Mouse (Mus musculus) neural tube, embryonic 15.5 days (tissue): ENCODE measurements around the gene Zmpste24. TPM values are rescaled to one million over a fixed set of nuclear protein-coding genes. Genes with fewer than 3 reads are reported as not detected.
A peak's percentile ranks its signal among the peaks of the same experiment; 100 is the strongest.

Experiments
- ATAC-seq: fragments of 200-750 bp; cut with Nextera tagmentation; 2 replicates; pipeline ENCODE4 v1.8.0; 2017; ENCODE audit warnings: mild to moderate bottlenecking, moderate TSS enrichment, moderate library complexity; ENCODE audit not compliant: low FRiP score
- H3K27ac ChIP-seq: fragments of 300-500 bp; sonication (generic); replicated peaks from 2 replicates; pipeline ENCODE4 v1.5.1; 2015; ENCODE audit warnings: mild to moderate bottlenecking, inconsistent platforms
- H3K27me3 ChIP-seq: fragments of 300-500 bp; sonication (generic); replicated peaks from 2 replicates; pipeline ENCODE4 v1.6.1; 2015; ENCODE audit warnings: inconsistent platforms
- H3K36me3 ChIP-seq: fragments of 300-500 bp; sonication (generic); 2 replicates; pipeline ENCODE4 v1.6.1; 2015; ENCODE audit warnings: inconsistent platforms
- H3K4me1 ChIP-seq: fragments of 300-500 bp; sonication (generic); 2 replicates; pipeline ENCODE4 v1.6.1; 2015; ENCODE audit warnings: inconsistent platforms
- H3K4me2 ChIP-seq: fragments of 300-500 bp; sonication (generic); 2 replicates; pipeline ENCODE4 v1.6.1; 2015; ENCODE audit warnings: inconsistent platforms, mild to moderate bottlenecking, moderate library complexity
- H3K4me3 ChIP-seq: fragments of 300-500 bp; sonication (generic); replicated peaks from 2 replicates; pipeline ENCODE4 v1.5.1; 2015; ENCODE audit warnings: mild to moderate bottlenecking, inconsistent platforms
- H3K9ac ChIP-seq: fragments of 300-500 bp; sonication (generic); replicated peaks from 2 replicates; pipeline ENCODE4 v1.6.1; 2015; ENCODE audit warnings: mild to moderate bottlenecking, inconsistent platforms
- H3K9me3 ChIP-seq: fragments of 300-500 bp; sonication (generic); replicated peaks from 2 replicates; pipeline ENCODE4 v1.6.1; 2016; ENCODE audit warnings: inconsistent platforms
- WGBS: fragments of 180-500 bp; shearing (Covaris S2); methylation state at CpG from one replicate; pipeline ENCODE4 v1.1.7; 2015; ENCODE audit warnings: mixed read lengths; 5-methylcytosine and 5-hydroxymethylcytosine counted together
- polyA plus RNA-seq: library from polyadenylated mRNA; unstranded; fragments of >200 nt; fragmentation: Nextera tagmentation; extraction: Ambion mirVana; gene quantifications from 2 replicates; pipeline ENCODE4 v1.2.1, GENCODE M21; 2015

The Zmpste24 gene
- polyA plus RNA-seq, 1 experiment from 2014 or later = 24.8 TPM

DNA sequence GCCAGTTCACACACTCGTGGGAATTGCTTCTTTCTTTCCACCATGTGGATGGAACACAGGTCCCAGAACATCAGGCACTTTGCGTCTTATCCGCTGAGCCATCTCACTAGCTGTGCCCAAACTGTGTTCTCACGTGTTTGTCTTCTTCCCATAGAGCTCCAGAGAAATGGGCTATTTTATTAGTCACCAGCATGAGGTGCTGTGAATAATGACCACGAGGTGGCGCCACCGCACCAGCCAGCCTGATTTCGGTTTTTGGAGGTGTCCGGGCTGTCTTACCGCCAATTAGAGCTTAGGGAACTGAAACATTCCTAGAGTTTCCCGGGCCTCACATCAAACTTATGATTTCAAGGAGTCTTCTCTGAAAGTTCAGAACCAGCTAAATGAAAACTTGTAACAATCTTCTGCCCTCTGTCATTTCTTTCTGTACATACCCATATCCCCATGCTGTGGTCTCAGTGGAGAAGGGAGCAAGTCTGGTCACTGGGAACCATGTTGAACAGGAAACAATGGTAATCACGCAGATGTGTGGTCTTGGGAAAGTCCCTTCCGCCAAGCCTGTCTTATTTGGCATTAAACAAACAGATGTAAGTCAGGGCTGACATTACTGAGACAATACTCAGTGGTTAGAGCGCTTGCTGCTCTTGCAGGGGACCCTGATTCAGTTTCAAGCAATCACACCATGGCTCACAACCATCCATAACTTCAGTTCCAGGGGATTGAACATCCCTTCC, 69.2 kb downstream of the Zmpste24 start:
- no peak overlapping the region for H3K27ac ChIP-seq
- H3K9me3 ChIP-seq = no peaks in the 10 kb centered on the region
- H3K4me1 ChIP-seq = no peaks in the 10 kb centered on the region
- no peaks in the 10 kb centered on the region for H3K36me3 ChIP-seq
- no peak overlapping the region for H3K4me3 ChIP-seq
- ATAC-seq = no peak
- H3K4me2 ChIP-seq = no peak overlapping the region
- no peaks in the 10 kb centered on the region for H3K27me3 ChIP-seq
- 31% methylated on average over 14 of the region's 14 CpGs for WGBS
- no peak overlapping the region for H3K9ac ChIP-seq

DNA sequence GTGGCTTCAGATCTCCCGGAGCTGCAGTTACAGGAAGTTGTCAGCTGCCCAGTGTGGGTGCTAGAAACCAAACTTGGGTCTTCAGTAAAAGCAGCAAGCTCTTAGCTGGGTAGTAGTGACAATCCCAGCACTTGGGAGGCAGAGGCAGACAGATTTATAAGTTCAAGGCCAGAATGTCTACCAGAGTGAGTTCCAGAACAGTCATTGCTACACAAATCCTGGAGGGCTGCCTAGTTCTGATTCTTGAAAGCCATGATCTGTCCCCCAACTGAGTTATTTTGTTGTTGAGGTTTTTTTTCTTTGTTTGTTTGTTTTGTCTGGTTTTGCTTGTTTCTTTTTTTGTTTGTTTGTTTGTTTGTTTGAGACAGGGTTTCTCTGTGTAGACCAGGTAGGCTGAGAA, 69.9 kb downstream of the Zmpste24 start:
- H3K27me3 ChIP-seq = no peaks in the 10 kb centered on the region
- H3K9ac ChIP-seq = no peak overlapping the region
- no peak overlapping the region for H3K27ac ChIP-seq
- H3K4me3 ChIP-seq = no peak overlapping the region
- no peaks in the 10 kb centered on the region for H3K36me3 ChIP-seq
- H3K4me1 ChIP-seq = no peaks in the 10 kb centered on the region
- no peaks in the 10 kb centered on the region for H3K9me3 ChIP-seq
- H3K4me2 ChIP-seq = no peak overlapping the region
- no peak for ATAC-seq
- 79% methylated on average over 1 of the region's 1 CpGs for WGBS

DNA sequence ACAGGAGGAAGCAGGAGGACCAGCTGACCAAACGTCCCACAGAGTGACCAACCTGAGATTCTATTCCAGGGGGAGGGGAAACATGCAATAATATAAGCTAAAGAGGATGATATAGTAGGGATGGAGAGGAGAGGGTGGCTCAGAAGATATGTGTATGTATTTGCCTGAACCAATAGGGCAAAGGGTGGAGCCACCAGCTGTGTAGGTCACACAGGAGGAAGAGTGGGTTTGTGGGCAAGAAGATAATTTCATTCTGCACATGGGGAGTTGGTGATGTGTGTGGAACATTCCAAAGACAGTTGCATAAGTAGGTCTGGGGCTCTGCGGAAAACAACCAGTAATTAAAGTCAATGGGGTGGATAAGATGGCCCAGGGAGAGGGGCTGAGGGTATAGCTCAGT, 72.4 kb downstream of the Zmpste24 start:
- no peak overlapping the region for H3K9ac ChIP-seq
- WGBS = 52% methylated on average over 2 of the region's 2 CpGs

GRCm38 (mm10) chr4:121023941-121024340, 74.1 kb downstream of the Zmpste24 start:
- Histone ChIP-seq H3K27ac (no peak overlapping the region), H3K4me2 (no peak overlapping the region), H3K36me3 (no peaks in the 10 kb centered on the region), H3K27me3 (no peaks in the 10 kb centered on the region), H3K4me3 (no peak overlapping the region), H3K9me3 (no peaks in the 10 kb centered on the region), H3K9ac (no peak overlapping the region), H3K4me1 (no peaks in the 10 kb centered on the region)
- no peak for ATAC-seq
- WGBS = 93% methylated on average over 2 of the region's 2 CpGs

More for the DNA sequence above, 72.4 kb downstream of the Zmpste24 start:
- no peaks in the 10 kb centered on the region for H3K36me3 ChIP-seq
- ATAC-seq = no peak
- no peaks in the 10 kb centered on the region for H3K9me3 ChIP-seq
- H3K4me3 ChIP-seq = no peak overlapping the region
- no peaks in the 10 kb centered on the region for H3K4me1 ChIP-seq
- no peaks in the 10 kb centered on the region for H3K27me3 ChIP-seq
- H3K4me2 ChIP-seq = no peak overlapping the region
- no peak overlapping the region for H3K27ac ChIP-seq

GRCm38 (mm10) chr4:121023464-121023863, 74.6 kb downstream of the Zmpste24 start:
- no peak for ATAC-seq
- no peak overlapping the region for H3K4me2 ChIP-seq
- 84% methylated on average over 7 of the region's 7 CpGs for WGBS
- H3K9ac ChIP-seq = no peak overlapping the region
- H3K36me3 ChIP-seq = no peaks in the 10 kb centered on the region
- H3K9me3 ChIP-seq = no peaks in the 10 kb centered on the region
- H3K4me1 ChIP-seq = no peaks in the 10 kb centered on the region
- no peak overlapping the region for H3K4me3 ChIP-seq
- no peak overlapping the region for H3K27ac ChIP-seq
- H3K27me3 ChIP-seq = no peaks in the 10 kb centered on the region

DNA sequence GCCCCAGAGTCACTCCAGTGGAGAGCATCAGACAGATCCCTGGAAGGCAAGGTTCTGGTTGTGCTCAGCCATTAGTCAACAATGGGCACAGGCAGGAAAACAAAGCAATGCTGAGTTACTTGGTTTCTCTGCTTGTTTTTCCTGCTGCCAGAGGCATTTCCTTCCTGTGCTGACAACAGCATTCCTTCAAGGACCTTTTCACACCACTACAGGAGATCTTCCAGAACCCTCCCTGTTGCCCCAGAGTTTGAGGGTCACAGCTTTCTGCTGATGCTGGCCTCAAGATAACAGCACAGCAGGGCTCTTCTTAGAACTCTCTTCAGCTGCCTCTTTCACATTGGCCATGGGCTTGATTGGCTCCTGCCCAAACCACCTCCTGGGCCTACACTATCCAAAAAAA, 76.1 kb downstream of the Zmpste24 start:
- H3K4me1 ChIP-seq = 0 out of 2 replicates have a peak, but pooled peaks cover 5% of the 10 kb centered on the region
- no peaks in the 10 kb centered on the region for H3K9me3 ChIP-seq
- H3K36me3 ChIP-seq = no peaks in the 10 kb centered on the region
- ATAC-seq = no peak
- no peak overlapping the region for H3K9ac ChIP-seq
- H3K27ac ChIP-seq = no peak overlapping the region
- no peaks in the 10 kb centered on the region for H3K27me3 ChIP-seq
- no peak overlapping the region for H3K4me3 ChIP-seq
- H3K4me2 ChIP-seq = no peak overlapping the region

DNA sequence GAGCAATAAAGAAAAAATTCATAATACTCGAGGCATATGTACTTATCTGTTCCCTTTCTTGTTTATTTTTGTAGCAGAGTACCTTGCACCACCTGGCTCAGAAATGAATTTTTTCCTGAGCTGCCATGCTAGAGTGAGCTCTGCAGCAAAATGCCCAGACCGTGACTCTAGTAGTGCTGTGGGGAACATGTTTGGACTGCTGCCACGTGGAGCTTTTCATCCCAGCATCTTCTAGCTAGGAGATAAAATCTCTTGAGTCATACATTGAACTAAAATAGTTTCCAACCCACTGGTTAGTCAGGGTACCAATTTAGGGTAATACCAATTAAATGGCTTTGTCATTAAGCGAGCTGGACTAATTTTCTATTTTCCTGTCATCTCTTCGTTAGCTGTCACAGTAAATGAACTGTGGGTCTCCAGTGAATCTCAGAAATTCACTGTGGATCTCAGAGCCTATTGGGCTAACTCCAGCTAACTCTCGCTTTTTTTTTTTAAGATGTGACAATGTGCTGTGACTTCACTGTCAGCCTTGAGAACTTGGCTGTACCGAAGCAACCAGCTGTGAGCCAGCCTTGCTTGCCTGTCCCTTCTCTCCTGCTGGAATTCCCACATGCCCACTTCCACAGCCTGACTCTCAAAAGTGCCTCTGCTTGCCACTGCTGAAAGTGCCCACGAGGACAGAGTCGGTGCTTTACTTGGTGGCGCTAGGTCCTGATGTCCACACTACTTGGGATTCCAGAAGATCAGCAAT, 77.8 kb downstream of the Zmpste24 start:
- no peak overlapping the region for H3K4me2 ChIP-seq
- H3K4me1 ChIP-seq = peaks cover 16% of the 10 kb centered on the region
- H3K27me3 ChIP-seq = no peaks in the 10 kb centered on the region
- WGBS = 62% methylated on average over 10 of the region's 10 CpGs
- ATAC-seq = no peak
- no peak overlapping the region for H3K27ac ChIP-seq
- H3K36me3 ChIP-seq = no peaks in the 10 kb centered on the region
- no peaks in the 10 kb centered on the region for H3K9me3 ChIP-seq
- H3K4me3 ChIP-seq = no peak overlapping the region
- no peak overlapping the region for H3K9ac ChIP-seq

GRCm38 (mm10) chr4:121018250-121018649, 79.8 kb downstream of the Zmpste24 start:
- H3K36me3 ChIP-seq = no peaks in the 10 kb centered on the region
- no peak overlapping the region for H3K27ac ChIP-seq
- no peak for ATAC-seq
- H3K27me3 ChIP-seq = no peaks in the 10 kb centered on the region
- no peak overlapping the region for H3K4me3 ChIP-seq
- no peak overlapping the region for H3K9ac ChIP-seq
- peaks cover 30% of the 10 kb centered on the region for H3K4me1 ChIP-seq
- H3K9me3 ChIP-seq = no peaks in the 10 kb centered on the region
- WGBS = 92% methylated on average over 3 of the region's 3 CpGs
- no peak overlapping the region for H3K4me2 ChIP-seq

GRCm38 (mm10) chr4:121016928-121017657, 80.9 kb downstream of the Zmpste24 start, which contains the start of gene Smap2:
Gene Smap2 (minus strand): TSS chr4:121017247.
- Histone ChIP-seq H3K27ac (peak within 1 kb of the TSS; percentile 85), H3K9ac (peak within 1 kb of the TSS; percentile 96), H3K36me3 (no peaks in the 10 kb centered on the region), H3K4me3 (peak within 1 kb of the TSS; percentile 99), H3K9me3 (no peaks in the 10 kb centered on the region), H3K4me2 (peak within 1 kb of the TSS; percentile 74), H3K4me1 (peaks cover 38% of the 10 kb centered on the region), H3K27me3 (no peaks in the 10 kb centered on the region)
- WGBS = under 1% methylated on average over 39 of the region's 48 CpGs
- ATAC-seq = peak; percentile 96

GRCm38 (mm10) chr4:121016021-121016898, 81.8 kb downstream of the Zmpste24 start:
- Histone ChIP-seq H3K27ac (peak overlapping the region; percentile 85), H3K9me3 (no peaks in the 10 kb centered on the region), H3K9ac (peak overlapping the region; percentile 96), H3K27me3 (no peaks in the 10 kb centered on the region), H3K36me3 (no peaks in the 10 kb centered on the region), H3K4me1 (peaks cover 39% of the 10 kb centered on the region), H3K4me2 (peak overlapping the region; percentile 74), H3K4me3 (peak overlapping the region; percentile 99)
- peak; percentile 26 for ATAC-seq
- 5% methylated on average over 39 of the region's 40 CpGs for WGBS

- Histone ChIP-seq H3K4me2 (peak overlapping the region; percentile 74), H3K36me3 (no peaks in the 10 kb centered on the region), H3K27ac (no peak overlapping the region), H3K9ac (peak overlapping the region; percentile 96; the same call in 1 of the 2 replicates), H3K9me3 (no peaks in the 10 kb centered on the region), H3K4me3 (peak overlapping the region; percentile 99), H3K4me1 (peaks cover 44% of the 10 kb centered on the region), H3K27me3 (no peaks in the 10 kb centered on the region)
- ATAC-seq = no peak
- WGBS = 78% methylated on average over 7 of the region's 7 CpGs
These were observed 82.8 kb downstream of the Zmpste24 start for GRCm38 (mm10) chr4:121015268-121015659.
